Mouse (Mus musculus) urinary bladder, postnatal 0 days (tissue): ENCODE data around the gene Nlrp4a. TPM values are rescaled to one million over a fixed set of nuclear protein-coding genes. Genes with fewer than 3 reads are reported as not detected.

Experiments
- polyA plus RNA-seq: library from polyadenylated mRNA; unstranded; fragments of >200 nt; fragmentation: Nextera tagmentation; extraction: Ambion mirVana; gene quantifications from 2 replicates; pipeline ENCODE4 v1.2.1, GENCODE M21; 2015

The Nlrp4a gene
- polyA plus RNA-seq, result not detected in 2 replicates

DNA sequence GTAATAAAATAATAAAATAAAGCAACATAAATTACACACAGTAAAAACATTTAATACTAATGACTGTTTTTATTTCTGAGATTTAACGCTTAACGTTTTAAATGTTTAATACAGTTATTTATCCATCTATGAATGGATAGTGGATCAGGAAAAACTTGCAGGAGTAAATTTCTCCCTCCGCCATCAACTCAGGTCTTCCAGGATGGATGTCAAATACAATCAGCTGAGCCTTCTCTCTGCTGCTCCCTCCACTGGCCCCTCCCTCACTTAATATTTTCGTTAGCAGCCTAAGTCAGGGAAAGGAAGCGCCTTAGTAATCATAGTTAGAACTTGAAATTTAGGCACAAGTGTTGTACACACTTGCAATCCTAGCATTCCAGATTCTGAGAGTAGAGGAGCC lies at the start of gene Nlrp4a:
Nlrp4a (plus strand) TSS at position 301 of the 400 bp plus-strand sequence.

DNA sequence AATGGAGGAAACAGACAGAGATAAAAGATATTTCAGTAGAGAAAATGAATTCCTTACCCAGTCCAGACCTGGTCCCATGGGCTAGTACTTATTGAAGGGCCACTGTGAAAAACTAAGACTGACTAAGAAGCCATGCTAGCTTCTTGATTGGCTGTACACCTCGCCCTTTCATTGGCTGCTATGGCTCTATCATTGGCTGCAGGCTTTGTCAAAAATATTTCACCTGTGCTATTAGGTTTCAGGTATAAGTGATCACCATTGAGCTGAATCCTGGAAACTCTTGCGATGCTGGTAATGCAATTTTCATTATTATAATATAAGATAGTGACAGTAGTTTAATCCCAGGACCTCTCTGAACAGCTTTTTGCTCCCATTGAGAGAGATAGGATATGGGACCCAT lies 31.3 kb upstream of the Nlrp4a start, which contains the start of gene Nlrp9c:
Nlrp9c (minus strand) TSS at position 101 of the 400 bp plus-strand sequence.

Other genes with a start within 250 kb of the Nlrp4a start
- not detected in 2 replicates for gene Vmn1r184, start 174.8 kb upstream of the Nlrp4a start, polyA plus RNA-seq
- not detected in 2 replicates for gene Cyp2a4, start 127.9 kb upstream of the Nlrp4a start, polyA plus RNA-seq
- not detected in 2 replicates for gene Nlrp9c, start 31.4 kb upstream of the Nlrp4a start, polyA plus RNA-seq
- gene Nlrp9a, start 99.9 kb downstream of the Nlrp4a start, polyA plus RNA-seq, result not detected in 2 replicates
- not detected in 2 replicates for gene Vmn1r185, start 183.4 kb downstream of the Nlrp4a start, polyA plus RNA-seq